Mouse (Mus musculus) cerebellum, adult 9-11 months (tissue): ENCODE results near the gene Cpox.
"Not testable (repeated sequence)": the region's sequence is repeated elsewhere in the genome, so short reads cannot be mapped to it uniquely, and the experiment has no call there.

Experiments
- DNase-seq: peaks from one replicate; pipeline ENCODE4 v3.0.0; 2022

Gene Cpox

DNA sequence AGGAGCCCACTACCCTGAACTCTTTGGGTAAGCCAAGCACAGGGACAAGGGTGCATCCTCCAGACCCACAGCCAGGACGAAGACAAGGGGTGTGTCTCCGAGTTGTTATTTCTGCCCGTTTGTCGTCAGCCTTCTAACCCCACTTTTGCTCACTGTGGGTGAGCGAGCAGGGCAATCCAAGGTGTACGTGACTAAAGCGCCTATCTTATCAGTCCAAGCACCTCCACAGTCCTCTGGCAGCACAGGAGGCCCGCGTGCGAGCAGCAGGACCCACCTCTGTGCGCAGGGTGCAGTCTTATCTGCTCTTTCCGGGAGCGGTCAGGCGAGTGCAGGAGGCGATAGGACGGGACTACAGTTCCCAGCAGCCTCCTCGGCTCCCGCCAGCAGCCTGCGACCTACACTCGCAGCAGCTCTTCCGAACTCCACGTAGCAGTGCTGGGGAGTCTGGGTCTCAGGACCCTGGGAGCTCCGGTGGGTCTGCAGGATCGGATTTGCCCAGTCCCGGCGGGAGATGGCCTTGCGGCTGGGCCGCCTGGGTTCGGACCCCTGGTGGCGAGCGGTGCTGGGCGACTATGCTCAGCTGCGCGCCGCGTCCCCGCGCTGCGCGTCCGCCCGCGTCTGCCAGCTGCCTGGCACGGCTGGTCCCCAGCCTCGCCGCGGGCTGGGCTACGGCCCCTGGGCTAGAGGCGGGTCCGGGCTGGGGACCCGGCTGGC lies at the start of gene Cpox:
TSS of gene Cpox (plus strand) at position 376 of the 714 bp plus-strand sequence.
- DNase-seq, result peak; percentile 85

DNA sequence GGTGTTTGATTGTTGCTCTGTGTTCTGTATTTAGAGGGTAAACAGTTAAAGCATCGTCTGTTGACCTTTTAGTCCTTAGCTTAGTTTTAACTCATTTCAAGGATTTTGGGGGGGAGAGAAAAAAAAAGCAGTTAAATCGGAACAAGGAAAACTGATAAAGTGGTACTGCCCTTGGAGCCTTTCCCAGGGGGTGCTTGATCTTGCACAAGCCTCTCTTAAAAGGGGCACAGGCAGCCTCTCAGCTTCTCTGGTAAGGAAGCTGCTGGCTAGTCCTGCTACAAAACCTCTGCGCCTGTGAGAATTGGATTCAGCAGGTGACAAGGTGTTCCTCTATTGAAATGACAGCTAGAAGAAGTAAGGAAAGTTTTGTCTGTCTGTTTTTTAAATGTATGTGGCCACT lies 47.7 kb upstream of the Cpox start:
- DNase-seq, result no peak

DNA sequence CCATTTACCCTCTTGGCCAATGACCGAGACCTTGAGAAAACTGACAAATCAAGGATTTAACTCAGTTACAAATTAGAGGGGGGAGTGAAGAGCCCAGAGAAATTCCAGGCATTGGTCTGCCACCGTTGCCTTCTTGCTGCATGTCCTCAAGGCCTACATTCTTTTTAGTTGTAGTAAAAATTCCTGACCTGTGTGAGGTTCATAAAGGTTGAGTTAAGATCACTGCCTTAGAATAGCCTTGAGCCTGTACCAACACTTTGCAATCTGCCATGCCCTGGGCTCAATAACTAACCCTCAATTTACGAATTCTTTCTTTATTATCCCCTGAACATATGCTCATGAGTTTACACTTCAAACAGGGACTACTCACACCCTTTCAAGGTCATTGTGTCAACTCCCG lies 47.0 kb upstream of the Cpox start:
- no peak for DNase-seq

DNA sequence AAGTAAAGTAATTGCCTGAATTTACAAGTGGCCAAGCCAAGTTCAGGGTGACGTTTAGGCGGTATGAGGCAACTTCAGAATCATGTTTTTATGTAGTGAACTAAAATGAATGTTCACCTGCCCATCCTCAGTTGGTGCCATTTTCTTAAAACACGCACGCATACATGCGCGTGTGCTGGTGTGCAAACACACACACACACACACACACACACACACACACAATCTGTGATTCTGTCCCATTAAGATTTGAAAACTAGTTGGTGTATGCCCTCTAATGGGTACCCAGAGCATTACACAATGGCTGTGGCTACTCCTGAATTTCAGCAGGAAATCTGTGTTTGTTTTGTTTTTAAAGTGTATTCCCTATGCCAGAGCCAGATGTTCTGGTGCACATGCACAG lies 46.1 kb upstream of the Cpox start:
- DNase-seq, result no peak

DNA sequence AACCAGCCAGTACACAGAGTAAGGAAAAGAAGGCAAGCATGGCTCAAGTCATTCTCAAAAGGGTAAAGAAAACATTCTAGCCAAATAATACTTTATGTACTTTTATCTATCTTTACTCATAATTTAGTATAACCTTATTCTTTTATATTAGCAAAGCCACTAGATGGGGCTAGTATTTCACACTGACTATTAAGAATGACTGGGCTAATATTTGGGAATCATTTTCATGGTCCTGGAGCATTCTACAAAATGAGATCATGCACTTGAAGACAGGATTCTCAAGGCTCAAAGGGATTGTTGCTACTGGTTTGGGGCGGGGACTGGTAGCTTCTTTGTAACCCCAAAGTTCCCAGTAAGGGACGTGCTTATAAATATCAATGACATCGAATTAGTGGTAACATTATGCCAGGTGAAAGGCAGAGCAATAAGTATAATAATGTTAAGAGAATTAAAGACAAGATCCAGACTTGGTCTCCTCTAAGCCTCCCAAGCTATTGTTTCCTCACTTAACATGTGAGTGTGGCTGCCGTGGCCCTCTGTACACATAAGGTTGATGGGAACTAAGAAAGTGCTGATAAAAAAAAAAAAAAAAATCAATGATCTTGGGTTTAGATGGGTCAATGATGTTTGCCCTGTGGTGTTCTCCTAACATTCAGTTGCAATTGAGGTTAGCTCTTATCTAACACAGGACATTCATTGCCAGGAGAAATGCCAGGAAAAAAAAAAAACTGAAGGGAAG lies 42.3 kb upstream of the Cpox start:
- DNase-seq, result no peak

DNA sequence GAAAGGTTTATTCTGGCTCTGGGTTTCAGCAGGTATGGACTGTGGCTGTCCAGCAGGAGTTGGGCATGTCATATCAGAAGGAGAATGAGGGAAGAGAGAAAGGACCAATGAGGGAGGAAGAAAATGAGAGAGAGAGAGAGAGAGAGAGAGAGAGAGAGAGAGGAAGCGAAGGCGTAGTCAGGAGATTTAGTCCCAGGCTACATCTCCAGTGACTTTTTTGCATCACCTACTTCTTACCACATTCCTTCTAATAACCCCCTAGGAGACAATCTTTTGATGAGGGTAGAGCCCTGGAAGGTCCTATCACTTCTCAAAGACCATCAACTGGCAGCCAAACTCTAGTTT lies 41.8 kb upstream of the Cpox start:
- DNase-seq, result no peak

DNA sequence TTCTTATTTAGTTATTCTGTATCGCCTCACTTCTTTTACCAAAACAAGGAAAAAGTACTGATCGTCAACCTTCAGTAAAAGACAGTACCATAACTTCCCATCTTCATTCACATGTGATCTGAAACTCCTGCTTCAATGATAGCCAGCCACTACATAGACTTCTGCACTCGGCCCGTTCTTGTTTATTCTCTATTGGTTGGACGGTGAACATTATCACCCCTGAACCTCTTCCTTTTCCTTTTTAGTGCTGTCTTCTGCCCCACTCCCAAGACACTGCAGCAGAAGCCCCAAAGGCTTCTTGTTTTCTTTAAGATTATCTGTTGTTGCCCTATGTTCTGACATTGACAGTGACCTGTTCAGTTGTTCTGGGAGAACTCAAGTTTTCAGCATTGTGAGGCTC lies 41.1 kb upstream of the Cpox start:
- no peak for DNase-seq

DNA sequence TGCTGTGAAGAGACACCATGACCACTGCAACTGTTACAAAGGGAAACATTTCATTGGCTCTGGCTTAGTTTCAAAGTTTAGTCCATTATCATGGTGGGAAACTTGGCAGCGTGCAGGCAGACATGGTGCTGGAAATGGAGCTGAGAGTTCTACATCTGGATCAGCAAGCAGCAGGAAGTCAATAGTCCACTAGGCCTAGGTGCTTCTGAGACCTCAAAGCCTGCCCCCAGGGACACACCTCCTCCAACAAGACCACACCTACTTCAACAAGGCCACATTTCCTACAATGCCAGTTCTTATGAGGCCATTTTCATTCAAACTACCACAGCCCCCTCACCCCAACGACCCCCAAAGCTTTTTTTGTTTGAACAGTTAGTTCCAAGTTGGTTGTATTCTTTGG lies 40.4 kb upstream of the Cpox start:
- no peak for DNase-seq

DNA sequence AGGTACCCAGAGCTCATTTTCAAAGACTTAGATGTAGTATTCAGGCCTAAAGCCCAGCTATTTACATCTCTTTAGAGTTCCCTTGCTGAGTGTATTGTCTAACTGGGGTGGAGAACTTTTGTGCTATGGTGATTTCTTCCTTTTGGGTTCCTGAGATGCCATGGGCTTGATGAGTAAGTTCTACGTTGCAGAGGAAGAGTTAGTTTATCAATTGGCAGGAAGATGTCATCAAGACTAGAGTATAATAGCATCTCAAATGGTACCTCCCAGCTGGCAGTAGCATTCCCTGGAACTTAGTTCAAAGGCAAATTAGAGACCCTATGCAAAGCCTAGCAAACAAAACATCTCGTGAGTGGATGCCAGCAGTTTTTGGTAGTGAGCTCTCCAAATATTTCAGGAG lies 34.2 kb upstream of the Cpox start:
- DNase-seq, result no peak

DNA sequence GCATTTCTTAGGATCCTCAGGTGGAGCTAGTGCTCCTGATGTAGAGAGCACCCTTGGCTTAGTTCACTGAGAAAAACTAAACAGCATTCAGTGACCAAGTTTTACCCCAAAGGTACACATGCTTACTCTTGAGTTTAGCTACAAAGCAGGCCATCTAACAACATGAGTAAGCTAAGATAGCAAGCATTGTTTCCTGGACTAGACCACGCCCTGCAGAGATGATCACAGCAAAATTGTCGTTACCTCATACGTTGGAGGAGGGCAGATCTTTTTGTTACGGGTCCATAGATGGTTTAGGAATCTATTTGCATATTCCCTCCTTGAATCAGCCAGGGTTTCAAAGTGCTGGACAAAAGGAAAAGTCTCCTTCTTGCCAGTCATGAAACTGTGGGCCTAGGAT lies 32.6 kb upstream of the Cpox start:
- DNase-seq, result no peak

DNA sequence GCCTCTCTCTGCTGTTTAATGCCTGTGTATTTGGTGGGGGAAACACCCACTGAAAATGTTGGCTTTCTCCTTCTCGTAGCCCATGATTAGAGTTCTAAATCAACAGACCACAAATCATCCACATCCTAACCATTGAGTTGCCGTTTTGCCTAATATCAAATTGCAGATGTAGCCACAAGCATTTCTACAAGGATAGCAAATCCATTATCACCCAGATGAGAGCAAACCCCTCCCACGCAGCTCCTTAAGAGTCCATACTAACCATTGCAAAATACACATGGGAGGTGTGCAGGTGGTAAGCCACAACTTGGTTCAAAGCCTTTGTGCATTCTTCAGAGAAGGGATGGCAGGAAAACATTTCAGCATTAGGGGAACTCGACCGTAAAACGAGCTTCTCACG lies 32.1 kb upstream of the Cpox start:
- no peak for DNase-seq

DNA sequence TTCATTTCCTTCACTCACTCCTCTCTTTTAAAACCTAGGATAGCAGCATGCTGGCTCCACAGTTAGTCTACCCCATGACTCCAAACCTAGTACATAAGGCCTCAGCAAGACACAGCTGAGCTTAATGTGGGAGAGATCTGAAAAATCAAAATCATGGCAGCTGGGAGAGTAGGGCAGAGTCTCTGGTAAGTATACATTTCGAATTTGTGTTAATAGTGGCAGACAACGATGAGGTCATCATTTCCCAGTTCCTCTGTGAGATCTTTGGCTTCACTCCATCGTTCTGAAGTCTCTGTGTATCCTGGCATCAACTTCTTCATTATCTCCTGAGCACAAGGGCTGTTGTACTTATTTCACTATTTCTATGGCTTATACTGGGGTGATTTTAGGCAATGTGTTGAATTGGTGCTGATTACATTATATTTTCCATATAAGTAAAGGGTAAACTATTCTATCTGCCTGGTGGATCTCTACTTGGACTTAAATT lies 31.4 kb upstream of the Cpox start, which contains the start of gene E330017A01Rik:
TSS of gene E330017A01Rik (minus strand) at position 51 of the 487 bp plus-strand sequence.
- no peak for DNase-seq

DNA sequence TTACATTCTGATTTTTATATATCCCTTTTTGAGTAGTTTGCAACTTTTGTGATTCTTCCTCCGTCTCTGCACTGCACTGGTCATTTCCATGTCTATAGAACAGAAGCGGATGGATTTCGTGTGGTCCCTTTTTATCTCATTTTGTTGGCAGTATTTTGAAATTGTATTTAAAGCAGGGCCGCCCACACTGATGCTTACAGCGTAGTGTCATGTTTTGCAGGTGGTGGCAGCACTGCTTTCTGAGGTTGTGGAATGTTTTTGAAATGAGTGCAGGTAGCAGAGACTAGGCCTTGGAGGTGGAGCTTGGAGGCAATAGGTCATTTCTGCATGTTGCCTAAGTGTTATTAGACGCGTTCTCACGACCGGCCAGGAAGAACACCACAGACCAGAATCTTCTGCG lies 20.1 kb upstream of the Cpox start:
- DNase-seq, result no peak

DNA sequence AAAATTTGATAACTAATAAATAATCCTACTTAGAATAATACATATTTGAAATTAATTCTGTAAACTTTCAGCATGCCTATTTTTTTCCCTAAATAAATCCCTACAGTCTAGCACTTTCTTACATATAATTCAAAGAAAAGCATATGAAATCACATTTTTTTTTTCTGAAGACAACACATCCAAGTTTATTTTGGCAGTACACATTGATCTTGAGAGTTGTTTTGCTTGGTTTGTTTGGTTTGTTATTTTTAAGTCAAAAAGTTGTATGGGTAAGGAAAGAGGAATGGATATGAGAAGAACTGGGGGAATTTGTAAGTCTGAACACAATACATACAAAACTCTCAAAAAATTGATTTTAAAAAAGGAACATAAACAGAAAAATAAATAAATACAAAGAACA lies 14.3 kb upstream of the Cpox start:
- DNase-seq, result no peak

DNA sequence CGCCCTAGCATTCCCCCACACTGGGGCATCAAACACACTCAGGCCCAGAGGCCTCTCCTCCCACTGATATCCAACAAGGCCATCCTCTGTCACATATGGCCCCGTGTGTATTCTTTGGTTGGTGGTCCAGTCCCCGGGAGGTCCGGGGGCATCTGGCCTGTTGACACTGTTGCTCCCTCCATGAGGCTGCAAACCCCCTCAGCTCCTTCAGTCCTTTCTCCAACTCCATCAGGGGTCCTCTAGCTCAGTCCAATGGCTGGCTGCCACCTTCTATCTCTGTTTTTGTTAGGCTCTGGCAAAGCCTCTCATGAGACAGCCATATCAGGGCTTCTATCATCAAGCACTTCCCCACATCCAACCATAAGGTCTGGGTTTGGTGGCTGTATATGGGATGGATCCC lies 13.6 kb upstream of the Cpox start:
- no peak for DNase-seq

DNA sequence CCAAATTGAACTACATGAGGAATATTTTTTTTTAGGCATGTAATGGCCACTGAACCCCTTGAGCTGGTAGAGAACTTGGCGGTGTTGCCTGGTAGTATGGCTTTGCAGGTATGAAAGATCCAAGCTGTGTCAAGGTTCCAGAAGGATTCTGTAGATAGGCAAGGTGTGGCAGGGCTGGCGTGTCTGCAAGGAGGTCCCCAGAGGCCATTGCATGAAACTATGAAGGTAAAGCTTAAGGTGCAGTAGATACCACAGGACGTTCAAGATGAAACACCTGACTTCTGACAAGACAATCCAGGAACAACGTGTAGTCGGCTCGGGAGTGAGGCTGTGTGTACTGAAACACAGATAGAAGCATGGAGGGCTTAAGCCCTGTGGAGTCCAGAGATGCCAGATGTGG lies 11.4 kb upstream of the Cpox start:
- DNase-seq, result no peak

DNA sequence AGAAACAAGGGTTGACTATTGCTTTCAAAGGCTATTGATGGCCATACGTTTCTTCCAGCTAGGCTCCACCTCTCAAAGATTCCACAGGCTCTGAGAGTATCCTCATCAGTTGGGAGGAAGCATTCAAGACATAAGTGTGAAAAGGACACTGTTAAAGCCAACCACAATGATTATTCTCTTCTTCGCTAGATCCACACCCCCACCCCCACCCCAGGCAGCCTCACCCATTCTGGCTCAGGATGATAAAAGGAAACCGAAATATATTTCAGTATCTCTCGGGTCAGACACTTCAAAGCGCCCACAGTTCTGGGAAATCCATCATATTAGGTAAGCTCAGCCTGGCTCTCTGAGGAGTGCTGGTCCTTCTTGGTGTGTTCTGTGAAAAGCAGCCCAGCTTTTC lies 8.3 kb upstream of the Cpox start:
- DNase-seq, result no peak

DNA sequence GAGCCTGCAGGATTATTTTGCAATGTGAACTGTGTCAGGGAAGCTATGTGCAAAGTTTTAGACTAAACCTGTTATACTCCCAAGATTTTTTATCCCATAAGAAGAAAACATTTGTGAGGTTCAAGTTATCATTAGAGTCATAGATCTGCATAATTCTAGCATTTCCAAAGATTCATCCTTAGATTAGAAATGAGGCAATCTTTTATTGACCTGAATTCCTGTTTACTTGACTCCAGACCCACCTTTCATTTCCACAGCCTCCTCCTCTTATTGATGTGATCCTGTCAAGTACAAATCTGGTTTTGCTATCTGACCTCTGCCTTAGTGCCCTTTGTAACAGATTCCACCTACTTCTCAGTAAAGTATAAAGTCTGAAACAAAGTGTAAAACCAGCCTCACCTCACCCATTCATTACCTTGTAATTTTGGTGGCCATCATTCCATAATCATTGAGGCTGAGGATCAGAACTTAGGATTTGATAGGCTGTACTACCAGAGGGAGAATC lies 7.8 kb upstream of the Cpox start:
- no peak for DNase-seq

DNA sequence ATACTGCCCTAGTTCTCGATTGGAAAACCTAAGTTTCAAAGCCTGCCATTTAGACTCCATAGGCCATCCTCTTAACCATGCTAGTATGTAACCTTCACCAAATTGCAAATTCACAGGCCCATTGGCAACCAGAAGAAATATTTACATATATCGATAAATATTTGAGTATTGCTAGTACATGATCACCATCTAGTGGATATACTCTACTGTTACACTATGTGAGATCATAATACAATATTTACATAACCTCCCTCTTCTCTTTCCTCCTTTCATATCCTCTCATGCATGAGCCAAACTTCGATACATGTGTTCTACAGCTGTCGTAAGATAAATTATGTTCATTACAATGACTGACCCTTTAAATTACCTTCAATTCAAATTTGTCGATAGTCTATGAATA lies 7.1 kb upstream of the Cpox start:
- DNase-seq, result no peak

DNA sequence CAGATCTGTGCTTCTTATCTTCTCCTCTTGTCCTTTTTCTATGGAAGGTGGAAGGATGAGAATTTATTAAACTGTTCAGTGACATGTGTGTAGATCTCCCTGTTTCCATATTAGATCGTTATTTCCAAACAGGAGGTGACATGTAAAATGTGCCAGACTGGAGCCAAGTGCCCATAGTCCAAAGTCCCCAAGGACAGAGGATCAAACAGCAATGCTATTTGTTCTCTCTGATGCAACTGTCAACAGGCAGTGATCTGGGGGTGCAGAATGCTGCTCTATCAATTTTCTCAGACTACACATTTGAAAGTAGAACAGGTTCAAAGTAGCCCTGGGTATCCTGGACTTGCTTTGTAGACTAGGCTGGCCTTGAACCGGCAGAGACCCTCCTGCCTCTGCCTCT lies 6.3 kb upstream of the Cpox start:
- no peak for DNase-seq

DNA sequence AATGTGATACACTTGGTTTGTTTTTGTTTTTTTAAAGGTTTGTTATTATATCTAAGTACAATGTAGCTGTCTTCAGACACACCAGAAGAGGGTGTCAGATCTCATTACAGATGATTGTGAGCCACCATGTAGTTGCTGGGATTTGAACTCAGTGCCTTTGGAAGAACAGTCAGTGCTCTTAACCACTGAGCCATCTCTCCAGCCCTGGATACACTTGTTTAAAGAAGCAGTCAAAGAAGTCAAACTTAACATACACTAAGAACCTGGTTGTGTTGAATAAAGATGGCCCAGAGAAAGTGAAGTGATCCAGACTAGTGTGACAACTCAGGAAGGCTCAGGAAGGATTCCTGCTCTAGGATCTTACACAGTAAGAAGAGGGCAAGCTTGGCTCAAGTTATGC lies 5.0 kb upstream of the Cpox start:
- DNase-seq, result not testable (repeated sequence)

DNA sequence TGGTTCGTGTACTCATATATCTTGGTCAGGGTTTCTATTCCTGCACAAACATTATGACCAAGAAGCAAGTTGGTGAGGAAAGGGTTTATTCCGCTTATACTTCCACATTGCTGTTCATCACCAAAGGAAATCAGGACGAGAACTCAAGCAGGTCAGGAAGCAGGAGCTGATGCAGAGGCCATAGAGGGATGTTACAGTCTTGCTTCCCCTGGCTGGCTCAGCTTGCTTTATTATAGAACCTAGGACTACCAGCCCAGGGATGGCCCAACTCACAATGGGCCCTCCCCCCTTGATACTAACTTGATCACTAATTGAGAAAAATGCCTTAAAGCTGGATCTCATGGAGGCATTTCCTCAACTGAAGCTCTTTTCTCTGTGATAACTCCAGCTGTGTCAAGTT lies 3.4 kb upstream of the Cpox start:
- DNase-seq, result not testable (repeated sequence)

DNA sequence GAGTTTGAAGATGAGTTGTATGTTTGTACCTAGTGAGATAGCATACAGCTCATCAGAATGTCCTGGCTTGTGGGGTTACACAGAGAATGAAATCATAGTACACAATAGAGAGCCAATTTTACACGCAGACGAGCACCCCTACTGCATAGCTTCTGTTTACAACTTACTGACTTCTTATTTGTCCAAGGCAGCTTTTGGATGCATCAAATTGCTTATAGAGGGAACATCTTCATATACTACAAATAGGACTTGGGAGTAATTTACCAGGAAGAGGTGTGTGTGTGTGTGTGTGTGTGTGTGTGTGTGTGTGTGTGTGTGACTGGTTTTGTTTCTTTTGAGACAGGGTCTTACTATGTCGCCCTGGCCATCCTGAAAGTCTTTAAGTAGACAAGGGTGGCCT lies 1.5 kb upstream of the Cpox start:
- no peak for DNase-seq

DNA sequence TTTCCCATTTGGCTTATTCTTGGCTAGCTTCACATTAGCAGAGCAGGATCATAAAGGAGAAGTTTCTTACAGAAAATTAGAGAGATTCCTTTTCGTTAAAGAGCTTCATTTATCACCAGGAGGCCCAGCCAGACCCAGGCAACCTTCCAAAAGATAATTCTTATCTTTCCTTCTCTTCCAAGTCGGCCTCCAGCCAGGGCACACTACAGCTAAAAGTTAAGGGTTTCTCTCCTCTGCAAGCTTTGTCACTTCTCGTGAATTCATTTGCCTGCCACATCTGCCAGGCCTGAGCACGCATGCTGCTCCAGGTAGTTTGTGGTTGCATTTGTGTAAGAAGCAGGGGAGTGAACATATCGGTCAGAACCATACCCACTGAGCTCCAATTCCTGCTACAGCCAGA lies 828 bp upstream of the Cpox start:
- no peak for DNase-seq

DNA sequence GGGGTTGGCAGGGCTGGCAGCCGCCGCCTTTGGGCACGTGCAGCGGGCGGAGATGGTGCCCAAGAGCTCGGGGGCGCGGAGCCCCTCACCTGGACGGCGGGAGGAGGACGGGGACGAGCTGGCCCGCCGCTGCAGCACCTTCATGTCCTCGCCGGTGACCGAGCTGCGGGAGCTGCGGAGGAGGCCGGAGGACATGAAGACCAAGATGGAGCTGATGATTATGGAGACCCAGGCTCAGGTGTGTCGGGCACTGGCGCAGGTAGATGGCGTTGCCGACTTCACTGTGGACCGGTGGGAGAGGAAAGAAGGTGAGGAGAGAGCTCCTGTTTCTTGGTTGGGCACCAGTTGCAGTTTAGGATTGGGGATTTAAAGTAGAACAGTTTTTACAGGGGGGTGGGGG lies 551 bp downstream of the Cpox start:
- no peak for DNase-seq
